Mouse (Mus musculus): ENCODE data around the gene Tm7sf2. TPM values are rescaled to one million over a fixed set of nuclear protein-coding genes. Genes with fewer than 3 reads are reported as not detected.
A peak's percentile ranks its signal among the peaks of the same experiment; 100 is the strongest.

Tm7sf2 gene
- total RNA-seq (2012; rRNA removed): 7.6 and 8.0 TPM in 2 replicates
- polyA plus RNA-seq (2012; ENCODE audit: insufficient read depth in 1 of 2, insufficient read length in 2 of 2, low read depth in 1 of 2, low replicate concordance in 2 of 2, missing spikeins in 1 of 2): 10 to 100 TPM in 1 of 2 experiments, not detected in 1; 13.1 TPM

GRCm38 (mm10) chr19:6067724-6068415 lies at the start of gene Tm7sf2:
TSS of gene Tm7sf2 (minus strand) at chr19:6068373.
- H3K79me2 ChIP-seq (ENCODE audit: control insufficient read depth, insufficient read depth, low read length, poor library complexity): no peaks in the 10 kb centered on the region
- H3K36me3 ChIP-seq (ENCODE audit: control insufficient read depth in 1 of 2, insufficient read depth in 2 of 2, low read length in 2 of 2): no peaks in the 10 kb centered on the region
- H3K4me3 ChIP-seq (ENCODE audit: control insufficient read depth in 1 of 2, insufficient read depth in 1 of 2, low read depth in 2 of 2, low read length in 2 of 2): peak within 1 kb of the TSS; percentile 49 to 73
- DNase-seq (ENCODE audit: low read depth, low spot score): peak; percentile 95
- peaks cover 0 to 8% of the 10 kb centered on the region in 2 experiments; a peak in 3 of 4 replicates for H3K4me1 ChIP-seq (ENCODE audit: control insufficient read depth in 1 of 2, insufficient read depth in 2 of 2, low read length in 2 of 2)
- TF ChIP-seq EP300 (IDR thresholded peaks at IDR 0.05; ENCODE audit: low read depth in 1 of 2, low read length in 2 of 2): no peak
- peak; percentile 42 to 80; a peak in 2 of 4 replicates for TF ChIP-seq POLR2A (IDR thresholded peaks at IDR 0.05; ENCODE audit: control insufficient read depth in 1 of 2, insufficient read depth in 1 of 2, low read depth in 1 of 2, low read length in 2 of 2, poor library complexity in 1 of 2)
- TF ChIP-seq TBP (IDR thresholded peaks at IDR 0.05; ENCODE audit: low read depth, low read length): peak; percentile 73
- TF ChIP-seq USF2 (IDR thresholded peaks at IDR 0.05; ENCODE audit: borderline replicate concordance in 1 of 2, insufficient read depth in 1 of 2, low read depth in 1 of 2, low read length in 2 of 2): no peak
- TF ChIP-seq MXI1 (IDR thresholded peaks at IDR 0.05; ENCODE audit: low read depth, low read length): peak; percentile 60
- TF ChIP-seq GATA1 (IDR thresholded peaks at IDR 0.05; ENCODE audit: low read depth, low read length): no peak
- TF ChIP-seq E2F4 (IDR thresholded peaks at IDR 0.05; ENCODE audit: borderline replicate concordance, low read depth, low read length): no peak
- TF ChIP-seq POLR2AphosphoS2 (IDR thresholded peaks at IDR 0.05; ENCODE audit: low read length): peak; percentile 70
- 0 out of 2 replicates have a peak, but pooled peaks have one; percentile 33 for TF ChIP-seq HCFC1 (IDR thresholded peaks at IDR 0.05; ENCODE audit: low read depth, low read length)
- 0 out of 2 replicates have a peak, but pooled peaks have one; percentile 34 for TF ChIP-seq SIN3A (IDR thresholded peaks at IDR 0.05; ENCODE audit: low read length)
- no peak for TF ChIP-seq UBTF (IDR thresholded peaks at IDR 0.05; ENCODE audit: borderline replicate concordance, insufficient read depth, low read depth, low read length)
- peak; percentile 58 for TF ChIP-seq NELFE (IDR thresholded peaks at IDR 0.05; ENCODE audit: low read depth, low read length)
- no peaks in the 10 kb centered on the region for H3K27me3 ChIP-seq (ENCODE audit: control insufficient read depth in 1 of 2, insufficient read depth in 2 of 2, low read length in 2 of 2)
- no peaks in the 10 kb centered on the region for H3K9me3 ChIP-seq (replicated peaks; ENCODE audit: insufficient read depth, low read length)
- peak within 1 kb of the TSS; percentile 75 for H3K9ac ChIP-seq (ENCODE audit: control insufficient read depth, low read depth, low read length, poor library complexity, severe bottlenecking)
- H3K27ac ChIP-seq (ENCODE audit: control insufficient read depth, low read depth, low read length): peak within 1 kb of the TSS; percentile 15

GRCm38 (mm10) chr19:6117346-6117985 lies 49.3 kb upstream of the Tm7sf2 start:
- 0 out of 2 replicates have a peak, but pooled peaks have one; percentile 10 for TF ChIP-seq TCF12 (IDR thresholded peaks at IDR 0.05; ENCODE audit: low read depth, low read length)
- no peak for TF ChIP-seq POLR2AphosphoS5 (IDR thresholded peaks at IDR 0.05; ENCODE audit: borderline replicate concordance, low read depth, low read length)
- TF ChIP-seq SIN3A (IDR thresholded peaks at IDR 0.05; ENCODE audit: low read length): 0 out of 2 replicates have a peak, but pooled peaks have one; percentile 36
- 0 out of 2 replicates have a peak, but pooled peaks have one; percentile 16 for TF ChIP-seq MAX (IDR thresholded peaks at IDR 0.05; ENCODE audit: low read length)
- no peak for TF ChIP-seq EP300 (IDR thresholded peaks at IDR 0.05; ENCODE audit: low read depth in 1 of 2, low read length in 2 of 2)
- peak; percentile 53 for DNase-seq (ENCODE audit: low read depth, low spot score)
- Histone ChIP-seq H3K9me3 (replicated peaks; ENCODE audit: insufficient read depth, low read length) (no peaks in the 10 kb centered on the region), H3K4me1 (ENCODE audit: control insufficient read depth in 1 of 2, insufficient read depth in 2 of 2, low read length in 2 of 2) (peaks cover 2 to 10% of the 10 kb centered on the region in 2 experiments; a peak in 2 of 4 replicates), H3K27me3 (ENCODE audit: control insufficient read depth in 1 of 2, insufficient read depth in 2 of 2, low read length in 2 of 2) (no peaks in the 10 kb centered on the region), H3K4me3 (ENCODE audit: control insufficient read depth in 1 of 2, insufficient read depth in 1 of 2, low read depth in 2 of 2, low read length in 2 of 2) (peak overlapping the region; percentile 74 to 91), H3K36me3 (ENCODE audit: control insufficient read depth in 1 of 2, insufficient read depth in 2 of 2, low read length in 2 of 2) (peaks cover 0 to 10% of the 10 kb centered on the region in 2 experiments; a peak in 2 of 4 replicates), H3K27ac (ENCODE audit: control insufficient read depth, low read depth, low read length) (peak overlapping the region; percentile 88), H3K79me2 (ENCODE audit: control insufficient read depth, insufficient read depth, low read length, poor library complexity) (peaks cover 22% of the 10 kb centered on the region), H3K9ac (ENCODE audit: control insufficient read depth, low read depth, low read length, poor library complexity, severe bottlenecking) (peak overlapping the region; percentile 88)

Data from MEL (cell line).